Mouse (Mus musculus) spleen, postnatal 4 days (tissue): Measurements from ENCODE around the gene Zfp850.
"Not testable (repeated sequence)": the region's sequence is repeated elsewhere in the genome, so short reads cannot be mapped to it uniquely, and the experiment has no call there.

ENCODE experiments used
- DNase-seq, 2 experiments: peaks; one replicate each; pipeline ENCODE4 v3.0.0; 2022; ENCODE audit warnings: low spot score in 2 of 2

The Zfp850 gene

GRCm38 (mm10) chr7:28013549-28014444 lies at the start of gene Zfp850:
Zfp850 (minus strand) TSS chr7:28014115.
- peak; percentile 66 to 82 for DNase-seq

GRCm38 (mm10) chr7:28059972-28060371 lies 46.1 kb upstream of the Zfp850 start:
- no peak for DNase-seq

GRCm38 (mm10) chr7:28053046-28053930 lies 39.4 kb upstream of the Zfp850 start:
- DNase-seq: no peak

GRCm38 (mm10) chr7:28050584-28050983 lies 36.7 kb upstream of the Zfp850 start:
- no peak for DNase-seq

GRCm38 (mm10) chr7:28049476-28050409 lies 35.8 kb upstream of the Zfp850 start, which contains the start of gene Psmc4:
Psmc4 (minus strand) TSS chr7:28050101.
- DNase-seq: peak; percentile 97 to 99

GRCm38 (mm10) chr7:28044524-28044923 lies 30.6 kb upstream of the Zfp850 start:
- no peak for DNase-seq

GRCm38 (mm10) chr7:28014445-28014810 lies 513 bp upstream of the Zfp850 start:
- DNase-seq: no peak

- DNase-seq: no peak
Observed at GRCm38 (mm10) chr7:28010271-28010670, 3.6 kb downstream of the Zfp850 start.

GRCm38 (mm10) chr7:27982197-27982596 lies 31.7 kb downstream of the Zfp850 start:
- DNase-seq: no peak

GRCm38 (mm10) chr7:27978683-27979528 lies 35.0 kb downstream of the Zfp850 start, which contains the start of gene Zfp780b:
Zfp780b (minus strand) TSS chr7:27979171.
- peak; percentile 71 to 84 for DNase-seq

- DNase-seq: not testable (repeated sequence)
Observed at GRCm38 (mm10) chr7:27949451-27949850, 64.5 kb downstream of the Zfp850 start.

GRCm38 (mm10) chr7:27941869-27942268 lies 72.0 kb downstream of the Zfp850 start:
- DNase-seq: not testable (repeated sequence)
